Mouse (Mus musculus) induced T-regulatory cell, adult 2 months (primary cell): ENCODE results near the gene Pom121.
"Not testable (repeated sequence)": the region's sequence is repeated elsewhere in the genome, so short reads cannot be mapped to it uniquely, and the experiment has no call there.

Experiments used
- DNase-seq: peaks from one replicate; pipeline ENCODE4 v3.0.0-alpha.2; 2012; ENCODE audit warnings: low read depth

Gene Pom121

GRCm38 (mm10) chr5:135369196-135369595 lies 25.1 kb downstream of the Pom121 start:
- DNase-seq = not testable (repeated sequence)

GRCm38 (mm10) chr5:135368312-135368711 lies 26.0 kb downstream of the Pom121 start:
- DNase-seq = no peak

DNA sequence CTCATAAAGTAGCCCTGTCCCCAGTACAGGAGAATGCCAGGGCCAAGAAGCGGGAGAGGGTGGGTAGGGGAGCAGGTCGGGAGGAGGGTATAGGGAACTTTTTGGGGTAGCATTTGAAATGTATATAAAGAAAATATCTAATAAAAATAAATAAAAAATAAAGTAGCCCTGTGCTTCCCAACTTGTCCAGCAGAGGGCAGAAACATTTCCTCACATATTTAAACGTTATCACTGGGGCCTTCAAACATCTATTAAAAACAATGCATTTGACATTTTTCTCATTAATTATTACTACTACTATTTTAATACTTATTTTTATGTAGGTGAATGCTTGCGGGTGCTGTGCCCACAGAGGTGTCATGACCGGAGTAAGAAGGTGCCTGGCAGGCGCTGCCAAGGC lies 26.5 kb downstream of the Pom121 start:
- DNase-seq = peak; percentile 70

DNA sequence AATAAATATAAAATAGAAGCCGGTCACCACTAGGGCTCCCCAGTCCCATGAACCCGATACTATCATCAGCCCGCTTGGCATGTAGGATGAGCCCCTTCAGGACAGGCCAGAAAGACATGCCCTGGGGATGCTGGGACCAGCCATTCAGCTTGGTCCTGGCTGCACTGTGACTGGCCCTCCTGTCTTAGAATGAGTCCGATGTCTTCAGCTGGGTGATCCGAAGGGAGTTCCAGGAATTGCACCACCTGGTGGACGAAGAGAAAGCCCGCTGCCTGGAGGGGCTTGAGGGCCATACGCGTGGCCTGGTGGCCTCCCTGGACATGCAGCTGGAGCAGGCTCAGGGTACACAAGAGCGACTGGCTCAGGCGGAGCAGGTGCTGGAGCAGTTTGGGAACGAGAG lies 30.8 kb downstream of the Pom121 start:
- peak; percentile 47 for DNase-seq

GRCm38 (mm10) chr5:135362572-135362971 lies 31.8 kb downstream of the Pom121 start:
- DNase-seq = no peak

GRCm38 (mm10) chr5:135359772-135360171 lies 34.6 kb downstream of the Pom121 start:
- DNase-seq = no peak

- no peak for DNase-seq
Measured at GRCm38 (mm10) chr5:135357556-135357955, 36.8 kb downstream of the Pom121 start.

- DNase-seq = no peak
Measured at GRCm38 (mm10) chr5:135356090-135356489, 38.3 kb downstream of the Pom121 start.

- peak; percentile 39 for DNase-seq
Measured at GRCm38 (mm10) chr5:135353564-135353963, 40.8 kb downstream of the Pom121 start.

DNA sequence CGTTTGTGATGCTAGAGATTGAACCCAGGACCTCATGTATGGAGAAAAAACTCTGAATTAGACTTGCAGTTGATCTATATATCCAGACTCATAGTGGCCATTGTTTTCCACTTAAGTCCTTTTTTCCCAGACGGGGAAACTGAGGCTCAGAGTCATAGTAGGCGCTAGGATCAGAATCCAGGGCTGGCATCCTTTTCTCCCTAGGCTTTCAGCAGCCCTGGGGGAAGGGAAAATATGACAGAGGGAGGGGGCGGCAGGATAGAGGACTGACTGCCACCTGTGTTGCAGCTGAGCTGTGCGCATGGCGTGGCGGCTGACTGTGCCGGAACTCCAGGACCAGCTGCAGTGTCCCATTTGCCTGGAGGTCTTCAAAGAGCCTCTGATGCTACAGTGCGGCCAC lies 41.4 kb downstream of the Pom121 start, which contains the start of gene Trim50:
Gene Trim50, plus strand, starts transcription at position 301 of the 400 bp plus-strand sequence.
- no peak for DNase-seq

- no peak for DNase-seq
Measured at GRCm38 (mm10) chr5:135351606-135352005, 42.7 kb downstream of the Pom121 start.

DNA sequence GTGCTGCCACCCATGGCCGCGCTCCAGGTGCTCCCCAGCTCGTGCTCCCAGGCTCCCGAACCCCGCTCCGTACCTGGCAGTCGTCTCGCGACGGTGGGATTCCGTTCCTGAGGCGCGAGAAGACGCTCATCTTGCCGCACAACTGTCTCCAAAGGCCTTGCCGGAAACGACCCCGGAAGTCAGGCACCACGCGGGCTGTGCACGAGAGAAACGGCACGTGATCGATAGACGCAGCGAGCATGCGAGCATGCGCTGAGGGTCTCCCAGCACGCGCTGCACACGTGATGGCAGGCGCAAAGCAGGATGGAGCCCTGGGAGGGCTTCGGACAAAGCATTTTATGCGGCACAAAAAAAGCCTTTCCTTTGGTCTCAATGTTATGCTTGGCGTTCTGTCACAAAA lies 44.5 kb downstream of the Pom121 start, which contains the start of gene Fkbp6:
Gene Fkbp6, minus strand, starts transcription at position 183 of the 400 bp plus-strand sequence.
- DNase-seq = no peak

GRCm38 (mm10) chr5:135347511-135348011 lies 46.8 kb downstream of the Pom121 start:
- no peak for DNase-seq

DNA sequence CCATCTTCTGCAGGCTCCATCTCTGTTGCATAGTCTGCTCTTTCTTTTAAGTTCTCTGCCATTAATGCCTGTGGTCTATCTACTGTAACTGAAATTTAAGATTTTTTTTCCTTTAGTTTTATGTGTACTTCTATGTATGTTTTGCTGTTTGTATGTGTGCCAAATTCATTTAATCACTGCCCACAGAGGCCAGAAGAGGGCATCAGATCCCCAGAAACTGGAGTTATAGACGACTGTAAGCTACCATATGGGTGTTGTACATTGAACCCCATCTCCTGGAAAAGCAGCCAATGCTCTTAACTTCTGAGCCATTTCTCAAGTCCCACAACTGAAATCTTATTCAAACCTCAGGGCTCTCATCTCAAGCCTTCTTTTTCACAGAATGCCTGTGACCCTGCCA lies 47.9 kb downstream of the Pom121 start:
- DNase-seq = no peak

GRCm38 (mm10) chr5:135345989-135346388 lies 48.4 kb downstream of the Pom121 start:
- DNase-seq = no peak

DNA sequence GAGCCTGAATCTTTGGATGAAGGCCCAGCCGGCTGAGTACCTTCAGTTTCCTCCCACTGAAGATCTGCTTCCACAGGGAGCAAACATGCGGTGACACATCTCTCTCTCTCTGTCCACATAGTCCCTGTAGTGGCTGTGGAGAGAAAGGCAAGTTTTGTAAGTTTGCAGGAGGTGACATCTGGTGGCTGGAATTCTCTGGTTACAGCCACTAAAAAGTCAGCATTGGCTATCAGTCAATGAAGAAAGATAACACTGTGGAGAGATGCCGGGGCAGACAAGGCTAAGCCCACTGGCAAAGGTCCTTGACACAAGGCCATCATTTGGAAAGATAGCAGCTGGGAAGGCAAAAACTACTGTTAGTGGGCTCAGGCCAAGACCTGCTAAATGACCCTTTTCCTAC lies 56.8 kb downstream of the Pom121 start:
- no peak for DNase-seq

DNA sequence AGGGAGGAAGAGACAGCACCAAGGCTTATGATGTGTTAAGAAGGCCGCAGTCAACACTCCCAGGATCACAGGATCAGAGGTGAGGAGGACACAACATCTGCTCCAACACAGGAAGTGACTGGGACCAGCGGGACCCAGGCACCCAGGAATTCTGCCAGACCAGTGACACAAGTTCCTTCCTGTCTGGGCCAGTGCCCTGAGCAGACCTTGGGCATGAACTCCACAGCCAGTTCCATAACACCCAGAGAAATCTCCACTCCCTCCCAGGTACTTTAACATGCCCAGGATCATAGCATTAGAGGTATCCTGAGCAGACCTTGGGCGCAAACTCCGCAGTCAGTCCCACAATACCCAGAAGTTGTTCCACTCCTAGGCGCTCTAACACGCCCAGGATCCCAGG lies 63.2 kb downstream of the Pom121 start:
- DNase-seq = no peak

DNA sequence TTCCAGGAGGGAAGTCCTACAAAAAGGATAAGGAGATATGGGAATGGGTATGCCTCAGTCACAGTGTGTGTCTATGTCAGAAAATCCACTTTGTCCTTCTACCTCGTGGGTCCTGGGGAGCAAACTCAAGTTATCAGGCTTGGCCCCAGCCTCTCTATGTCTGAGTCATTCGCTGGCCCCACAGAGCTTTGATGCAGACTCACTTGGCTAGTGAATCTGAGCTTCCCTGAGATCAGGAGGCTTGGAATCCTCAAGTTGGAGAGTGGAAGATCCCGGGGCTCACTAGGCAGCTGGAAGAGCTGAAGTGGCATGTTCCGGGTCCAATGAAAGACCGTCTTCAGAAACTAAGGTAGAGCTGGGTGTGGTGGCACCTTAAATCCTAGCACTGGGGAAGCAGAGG lies 64.1 kb downstream of the Pom121 start:
- DNase-seq = no peak

- DNase-seq = no peak
Measured at GRCm38 (mm10) chr5:135329471-135329870, 64.9 kb downstream of the Pom121 start.
